Mouse (Mus musculus) heart, postnatal 0 days (tissue): Measurements from ENCODE around the gene Ufsp1. TPM values are rescaled to one million over a fixed set of nuclear protein-coding genes. Genes with fewer than 3 reads are reported as not detected.

ENCODE experiments used
- ATAC-seq: fragments of 200-750 bp; cut with Nextera tagmentation; 2 replicates; pipeline ENCODE4 v1.8.0; 2017; ENCODE audit warnings: low read depth, moderate number of reproducible peaks, moderate library complexity; ENCODE audit not compliant: insufficient read depth
- DNase-seq: peaks from one replicate; pipeline ENCODE4 v3.0.0-alpha.2; 2016; ENCODE audit warnings: low spot score
- H3K27ac ChIP-seq: fragments of 300-500 bp; sonication (generic); 2 replicates; pipeline ENCODE4 v1.5.1; 2014; ENCODE audit warnings: low read depth, mild to moderate bottlenecking
- H3K27me3 ChIP-seq: fragments of 300-500 bp; sonication (generic); 2 replicates; pipeline ENCODE4 v1.6.1; 2014; ENCODE audit warnings: low read length, mixed read lengths; ENCODE audit not compliant: control insufficient read depth, insufficient read depth
- H3K36me3 ChIP-seq: fragments of 300-500 bp; sonication (generic); replicated peaks from 2 replicates; pipeline ENCODE4 v1.6.1; 2014; ENCODE audit warnings: low read length, mixed read lengths; ENCODE audit not compliant: control insufficient read depth, insufficient read depth
- H3K4me1 ChIP-seq: fragments of 300-500 bp; sonication (generic); 2 replicates; pipeline ENCODE4 v1.6.1; 2014; ENCODE audit warnings: antibody characterized with exemption; ENCODE audit not compliant: control insufficient read depth, insufficient read depth
- H3K4me2 ChIP-seq: fragments of 300-500 bp; sonication (generic); 2 replicates; pipeline ENCODE4 v1.6.1; 2014; ENCODE audit warnings: low read depth, mild to moderate bottlenecking, low read length, moderate library complexity
- H3K4me3 ChIP-seq: fragments of 300-500 bp; sonication (generic); 2 replicates; pipeline ENCODE4 v1.5.1; 2014; ENCODE audit warnings: low read depth, low read length
- H3K9ac ChIP-seq: fragments of 300-500 bp; sonication (generic); replicated peaks from 2 replicates; pipeline ENCODE4 v1.6.1; 2014; ENCODE audit warnings: low read depth, low read length, mixed read lengths
- H3K9me3 ChIP-seq: fragments of 300-500 bp; sonication (generic); replicated peaks from 2 replicates; pipeline ENCODE4 v1.6.1; 2016; ENCODE audit warnings: low read length; ENCODE audit not compliant: control insufficient read depth
- CTCF ChIP-seq: IDR thresholded peaks from 2 replicates; pipeline ENCODE4 v1.5.1; 2016; ENCODE audit warnings: antibody characterized with exemption, control low read depth, low read depth
- EP300 ChIP-seq: IDR thresholded peaks from 2 replicates; pipeline ENCODE4 v1.6.1; 2016; ENCODE audit warnings: antibody characterized with exemption, low read depth
- WGBS: fragments of 180-500 bp; shearing (Covaris S2); extraction: QIAGEN DNeasy Blood & Tissue Kit; methylation state at CpG from one replicate; pipeline ENCODE4 v1.1.7; 2014; 5-methylcytosine and 5-hydroxymethylcytosine counted together
- microRNA-seq: library from miRNA; unstranded; fragments of <30 nt; microRNA quantifications from one replicate; pipeline ENCODE4, GENCODE M21; 2016
- polyA plus RNA-seq: library from polyadenylated mRNA; unstranded; fragments of >200 nt; fragmentation: Nextera tagmentation; extraction: Ambion mirVana; gene quantifications from 2 replicates; pipeline ENCODE4 v1.2.1, GENCODE M21; 2015
- total RNA-seq: library from RNA; depleted of rRNA; stranded (reverse); fragments of >200 nt; gene quantifications from 2 replicates; pipeline ENCODE4 v1.2.3, GENCODE M21; 2014; ENCODE audit warnings: low replicate concordance; rRNA removed

Ufsp1 gene
- total and polyA plus RNA-seq, 2 experiments from 2014 or later: 5.6 to 11.9 TPM

DNA sequence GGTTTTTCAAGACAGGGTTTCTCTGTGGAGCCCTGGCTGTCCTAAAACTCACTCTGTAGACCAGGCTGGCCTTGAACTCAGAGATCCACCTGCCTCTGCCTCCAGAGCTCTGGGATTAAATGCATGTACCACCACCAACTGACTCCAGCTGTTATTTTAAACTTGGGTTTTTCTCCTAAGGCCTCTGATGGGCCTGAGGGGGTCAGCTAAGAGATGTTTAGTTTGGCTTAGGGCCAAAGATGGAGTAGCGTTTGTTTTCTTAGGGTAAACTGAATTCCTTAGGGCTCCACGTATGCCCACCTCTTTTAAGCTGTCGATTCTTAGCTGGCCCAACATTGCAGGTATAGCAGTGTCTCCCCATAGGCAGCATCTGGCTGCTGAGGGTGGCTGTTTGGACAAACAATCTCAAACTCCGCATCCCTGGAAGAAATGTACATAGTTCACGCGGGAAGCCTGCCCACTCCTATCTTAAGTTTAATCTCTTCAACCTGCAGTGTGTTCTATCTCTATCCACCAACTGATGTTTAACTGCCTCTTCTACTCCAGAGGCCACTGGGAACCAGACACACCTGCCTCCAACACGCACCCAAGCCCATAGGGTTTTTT, 48.1 kb downstream of the Ufsp1 start:
- WGBS: 52% methylated on average over 7 of the region's 7 CpGs
- H3K9me3 ChIP-seq: no peaks in the 10 kb centered on the region
- H3K36me3 ChIP-seq: no peaks in the 10 kb centered on the region
- H3K27me3 ChIP-seq: no peaks in the 10 kb centered on the region
- H3K9ac ChIP-seq: no peak overlapping the region
- ATAC-seq (no peak), DNase-seq (no peak)
- peaks cover 10% of the 10 kb centered on the region; the same call in 1 of the 2 replicates for H3K4me1 ChIP-seq
- no peak overlapping the region for H3K4me2 ChIP-seq
- TF ChIP-seq CTCF (no peak), EP300 (no peak)
- H3K27ac ChIP-seq: no peak overlapping the region
- H3K4me3 ChIP-seq: no peak overlapping the region

DNA sequence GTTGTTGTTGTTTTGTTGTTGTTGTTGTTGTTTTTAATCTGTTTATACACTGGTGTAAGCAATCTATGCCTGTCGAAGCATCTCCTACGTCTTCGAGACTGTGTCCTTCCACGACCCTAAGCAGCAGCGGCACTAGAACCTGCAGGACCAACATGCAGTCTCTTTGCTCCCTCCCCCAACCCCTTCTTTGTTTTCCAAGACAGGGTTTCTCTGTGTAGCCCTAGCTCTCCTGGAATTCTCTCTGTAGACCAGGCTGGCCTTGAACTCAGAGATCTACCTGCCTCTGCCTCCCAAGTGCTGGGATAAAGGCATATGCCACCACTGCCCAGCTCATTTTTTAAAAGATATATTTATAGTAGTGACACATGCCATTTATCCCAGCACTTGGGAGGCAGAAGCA, 49.0 kb downstream of the Ufsp1 start:
- no peak overlapping the region for H3K4me2 ChIP-seq
- H3K4me1 ChIP-seq: peaks cover 13% of the 10 kb centered on the region; the same call in 1 of the 2 replicates
- ATAC-seq (no peak), DNase-seq (no peak)
- no peak overlapping the region for H3K4me3 ChIP-seq
- H3K9ac ChIP-seq: no peak overlapping the region
- H3K36me3 ChIP-seq: no peaks in the 10 kb centered on the region
- H3K9me3 ChIP-seq: no peaks in the 10 kb centered on the region
- TF ChIP-seq EP300 (no peak), CTCF (no peak)
- no peak overlapping the region for H3K27ac ChIP-seq
- no peaks in the 10 kb centered on the region for H3K27me3 ChIP-seq
- WGBS: 93% methylated on average over 5 of the region's 5 CpGs

DNA sequence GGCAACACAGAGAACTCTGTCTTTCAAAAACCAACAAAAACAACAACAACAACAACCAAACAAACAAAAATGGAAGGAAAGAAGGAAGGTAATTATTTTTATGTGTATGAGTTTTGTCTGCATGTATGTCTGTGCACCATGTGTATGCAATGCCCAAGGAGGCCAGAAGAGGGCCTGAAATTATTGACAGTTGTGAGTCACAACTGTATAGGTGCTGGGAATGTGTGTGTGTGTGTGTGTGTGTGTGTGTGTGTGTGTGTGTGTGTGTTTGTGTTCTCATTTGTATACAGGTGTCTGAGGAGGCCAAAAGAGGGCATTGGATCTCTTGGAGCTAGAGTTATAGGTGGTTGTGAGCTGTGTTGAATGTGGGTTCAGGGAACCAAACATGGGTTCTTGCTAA, 49.4 kb downstream of the Ufsp1 start:
- no peak overlapping the region for H3K27ac ChIP-seq
- DNase-seq (no peak), ATAC-seq (no peak)
- H3K27me3 ChIP-seq: no peaks in the 10 kb centered on the region
- H3K9ac ChIP-seq: no peak overlapping the region
- no peaks in the 10 kb centered on the region for H3K36me3 ChIP-seq
- H3K4me1 ChIP-seq: peaks cover 17% of the 10 kb centered on the region; the same call in 1 of the 2 replicates
- H3K4me2 ChIP-seq: no peak overlapping the region
- no peak overlapping the region for H3K4me3 ChIP-seq
- H3K9me3 ChIP-seq: no peaks in the 10 kb centered on the region
- no peak for TF ChIP-seq EP300
- TF ChIP-seq CTCF: no peak

Small RNAs within 50 kb of the gene (microRNA-seq; reads per million reads assigned to microRNA genes)
- 0.54 reads per million for gene Mir7036
- not detected for gene Mir8116

Other genes starting within 250 kb of the Ufsp1 start
- 45.0 and 94.4 TPM in 2 replicates for gene Ap1s1, start 248.5 kb upstream of the Ufsp1 start, total RNA-seq
- 93.0 and 96.5 TPM in 2 replicates for gene Ap1s1, start 248.5 kb upstream of the Ufsp1 start, polyA plus RNA-seq
- gene Serpine1, start 222.4 kb upstream of the Ufsp1 start, total RNA-seq: 19.1 and 26.4 TPM in 2 replicates
- 0.93 and 1.2 TPM in 2 replicates for gene Serpine1, start 222.4 kb upstream of the Ufsp1 start, polyA plus RNA-seq
- gene Trim56, start 178.4 kb upstream of the Ufsp1 start, total RNA-seq: 15.1 and 20.3 TPM in 2 replicates
- gene Trim56, start 178.4 kb upstream of the Ufsp1 start, polyA plus RNA-seq: 4.7 and 4.9 TPM in 2 replicates
- gene Muc3, start 145.3 kb upstream of the Ufsp1 start, total RNA-seq: not detected in 2 replicates
- gene Muc3, start 145.3 kb upstream of the Ufsp1 start, polyA plus RNA-seq: not detected in 2 replicates
- gene Muc3a, start 82.2 kb upstream of the Ufsp1 start, total RNA-seq: 0.34 TPM in 1 of 2 replicates, not detected in the other
- not detected in 2 replicates for gene Muc3a, start 82.2 kb upstream of the Ufsp1 start, polyA plus RNA-seq
- gene Ache, start 7.1 kb upstream of the Ufsp1 start, total RNA-seq: 5.3 and 5.9 TPM in 2 replicates
- 2.3 and 2.8 TPM in 2 replicates for gene Ache, start 7.1 kb upstream of the Ufsp1 start, polyA plus RNA-seq
- 77.2 and 139 TPM in 2 replicates for gene Srrt, start 13.0 kb downstream of the Ufsp1 start, total RNA-seq
- 34.9 and 38.0 TPM in 2 replicates for gene Srrt, start 13.0 kb downstream of the Ufsp1 start, polyA plus RNA-seq
- 44.8 and 46.8 TPM in 2 replicates for gene Trip6, start 19.8 kb downstream of the Ufsp1 start, total RNA-seq
- gene Trip6, start 19.8 kb downstream of the Ufsp1 start, polyA plus RNA-seq: 22.9 and 28.6 TPM in 2 replicates
- gene Slc12a9, start 39.0 kb downstream of the Ufsp1 start, total RNA-seq: 7.3 and 14.8 TPM in 2 replicates
- 4.0 and 4.5 TPM in 2 replicates for gene Slc12a9, start 39.0 kb downstream of the Ufsp1 start, polyA plus RNA-seq
- gene Ephb4, start 55.5 kb downstream of the Ufsp1 start, total RNA-seq: 99.2 and 113 TPM in 2 replicates
- gene Ephb4, start 55.5 kb downstream of the Ufsp1 start, polyA plus RNA-seq: 20.4 and 23.1 TPM in 2 replicates
- under 0.01 and 0.43 TPM in 2 replicates for gene Zan, start 182.4 kb downstream of the Ufsp1 start, total RNA-seq
- gene Zan, start 182.4 kb downstream of the Ufsp1 start, polyA plus RNA-seq: 0.04 TPM in 2 replicates
- 40.1 and 61.3 TPM in 2 replicates for gene Pop7, start 207.9 kb downstream of the Ufsp1 start, total RNA-seq
- 39.9 and 40.6 TPM in 2 replicates for gene Pop7, start 207.9 kb downstream of the Ufsp1 start, polyA plus RNA-seq
- gene Gigyf1, start 223.9 kb downstream of the Ufsp1 start, total RNA-seq: 12.0 and 17.7 TPM in 2 replicates
- 7.2 TPM in 2 replicates for gene Gigyf1, start 223.9 kb downstream of the Ufsp1 start, polyA plus RNA-seq
- not detected in 2 replicates for gene Epo, start 238.6 kb downstream of the Ufsp1 start, total RNA-seq
- not detected in 2 replicates for gene Epo, start 238.6 kb downstream of the Ufsp1 start, polyA plus RNA-seq
- 599 and 872 TPM in 2 replicates for gene Gnb2, start 238.9 kb downstream of the Ufsp1 start, total RNA-seq
- 301 TPM in 2 replicates for gene Gnb2, start 238.9 kb downstream of the Ufsp1 start, polyA plus RNA-seq